Mouse (Mus musculus): ENCODE measurements at regions not wholly inside any gene's neighbourhood (a gene's known extent, or its start where the extent isn't known, plus 50 kb on each side); places are given as distances from the start of the nearest gene placed in this dataset.

GRCm38 (mm10) chr2:174905865-174906639 lies 104.0 kb upstream of the Gm14444 start:
- TF ChIP-seq CTCF (IDR thresholded peaks at IDR 0.05; ENCODE audit: extremely low read depth, insufficient read length, insufficient replicate concordance, low read depth, low read length) (no peak), POLR2A (IDR thresholded peaks at IDR 0.05; ENCODE audit: low read depth, low read length) (no peak)
